Mouse (Mus musculus) layer of hippocampus, postnatal 25 days (tissue): ENCODE data around the gene Armt1. TPM values are rescaled to one million over a fixed set of nuclear protein-coding genes. Genes with fewer than 3 reads are reported as not detected.
"Not testable (repeated sequence)": the region's sequence is repeated elsewhere in the genome, so short reads cannot be mapped to it uniquely, and the experiment has no call there.

Source experiments
- DNase-seq, 2 experiments: peaks; one replicate each; pipeline ENCODE4 v3.0.0; 2022; ENCODE audit warnings: mixed read lengths in 2 of 2, low spot score in 1 of 2; ENCODE audit errors: extremely low spot score in 1 of 2
- total RNA-seq, 2 experiments: library from RNA; stranded (reverse); gene quantifications; 2 replicates each; pipeline ENCODE4 v1.2.3; 2021

The Armt1 gene
- total RNA-seq, 2 experiments from 2014 or later = 19.6 to 23.8 TPM

DNA sequence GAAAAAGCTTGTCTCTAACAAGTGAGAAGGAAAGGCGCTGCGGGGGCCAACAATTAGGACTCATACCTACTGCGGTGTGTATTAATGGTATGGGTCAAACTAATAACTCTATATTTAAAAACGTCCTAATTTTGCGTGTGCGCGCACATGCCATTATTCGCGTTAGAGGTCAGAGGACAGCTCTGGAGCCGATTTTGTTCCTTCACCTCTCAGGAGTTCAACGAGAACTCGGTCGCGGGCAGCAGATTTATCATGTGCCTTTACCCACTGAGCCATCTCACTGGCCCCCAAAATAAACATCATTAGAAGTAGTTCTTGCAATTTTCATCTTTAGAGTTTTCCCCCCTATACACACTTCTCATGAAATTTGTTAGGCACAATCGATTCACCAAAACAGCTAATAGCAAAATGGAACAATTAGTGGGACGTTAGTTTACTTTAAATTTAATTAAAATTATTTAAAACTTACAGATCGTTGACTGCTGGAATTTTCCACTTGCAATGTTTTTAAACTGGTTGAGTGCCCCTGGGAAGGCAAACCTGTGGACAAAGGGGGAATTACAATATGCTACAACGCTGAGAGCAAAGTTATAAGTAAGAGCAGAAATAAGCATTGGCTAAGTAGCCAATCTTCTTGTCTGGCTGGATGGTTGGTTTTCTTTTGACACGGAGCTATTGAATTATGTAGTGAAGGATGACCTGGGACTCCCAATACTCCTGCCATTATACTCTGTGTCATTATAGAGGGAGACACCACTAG, 909 bp downstream of the Armt1 start:
- DNase-seq = no peak

DNA sequence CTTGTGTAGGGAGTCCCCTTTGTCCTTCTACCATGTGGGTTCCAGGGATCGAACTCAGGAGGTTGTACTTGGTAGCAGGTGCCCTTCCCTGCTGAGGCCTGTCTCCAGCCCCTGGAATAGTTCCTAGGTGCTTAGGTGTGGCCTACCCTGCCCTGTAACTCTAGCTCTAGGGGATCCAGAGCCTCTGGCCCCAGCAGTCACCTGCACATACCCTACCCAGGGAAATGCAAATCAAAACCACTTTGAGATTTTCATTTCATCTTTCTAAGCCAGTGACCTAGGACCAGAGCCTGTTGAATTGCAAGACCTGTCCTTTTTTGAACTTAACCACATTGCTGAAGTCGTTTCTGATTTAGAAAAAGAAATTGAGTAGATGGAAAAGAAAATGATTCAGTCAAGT, 1.6 kb downstream of the Armt1 start:
- not testable (repeated sequence) for DNase-seq

DNA sequence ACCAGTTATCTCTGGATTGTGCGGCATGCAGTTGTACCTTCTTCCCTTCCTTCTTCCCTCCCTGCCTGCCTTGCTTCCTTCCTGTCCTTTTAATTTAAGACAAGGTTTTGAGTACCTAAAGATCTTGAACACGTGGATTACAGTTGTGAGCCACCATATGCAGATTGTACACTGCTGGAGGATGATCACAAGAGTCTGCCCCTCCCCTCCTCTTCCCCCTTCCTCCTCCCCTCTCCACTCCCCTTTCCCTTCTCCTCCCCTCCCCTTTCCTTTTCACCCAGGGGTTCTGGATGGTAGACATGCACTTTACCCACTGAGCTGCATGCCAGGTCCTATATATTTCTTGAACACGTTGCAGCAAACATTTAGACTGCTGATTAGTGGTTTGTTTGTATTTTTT, 3.1 kb downstream of the Armt1 start:
- DNase-seq = no peak

DNA sequence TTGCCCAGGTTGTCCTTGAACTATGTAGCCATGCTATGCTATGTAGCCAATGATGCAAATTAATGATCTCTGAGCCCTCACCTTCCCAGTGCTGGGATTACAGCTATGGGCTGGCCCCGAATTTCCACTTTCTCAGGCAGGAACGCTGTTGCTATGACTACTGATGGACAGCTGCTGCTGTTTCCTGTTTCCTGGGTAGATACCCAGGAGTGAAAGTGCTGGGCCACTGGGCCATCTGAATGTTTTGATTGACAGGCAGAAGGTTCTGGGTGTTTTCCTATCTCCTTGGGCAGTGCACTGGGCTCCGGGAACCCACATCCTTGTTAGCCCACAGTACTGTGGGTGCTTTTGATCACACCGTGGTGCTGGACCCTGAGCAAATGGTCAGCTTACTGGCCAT, 24.1 kb downstream of the Armt1 start:
- no peak for DNase-seq

DNA sequence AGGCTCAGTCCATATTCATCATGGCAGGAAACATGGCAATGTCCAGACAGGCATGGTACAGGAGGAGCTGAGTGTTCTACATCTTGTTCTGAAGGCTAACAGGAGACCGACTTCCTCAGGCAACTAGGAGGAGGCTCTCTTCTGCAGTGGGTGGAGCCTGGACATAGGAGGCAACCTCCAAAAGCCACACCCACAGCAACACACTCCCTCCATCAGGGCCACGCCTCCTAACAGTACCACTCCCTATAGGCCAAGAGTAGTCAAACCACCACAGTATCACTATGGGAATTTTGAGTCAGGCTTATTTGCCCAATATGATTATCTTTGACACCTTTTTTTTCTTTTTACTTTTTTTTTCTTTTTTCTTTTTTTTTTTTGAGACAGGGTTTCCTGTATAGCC, 27.9 kb downstream of the Armt1 start:
- DNase-seq = no peak

DNA sequence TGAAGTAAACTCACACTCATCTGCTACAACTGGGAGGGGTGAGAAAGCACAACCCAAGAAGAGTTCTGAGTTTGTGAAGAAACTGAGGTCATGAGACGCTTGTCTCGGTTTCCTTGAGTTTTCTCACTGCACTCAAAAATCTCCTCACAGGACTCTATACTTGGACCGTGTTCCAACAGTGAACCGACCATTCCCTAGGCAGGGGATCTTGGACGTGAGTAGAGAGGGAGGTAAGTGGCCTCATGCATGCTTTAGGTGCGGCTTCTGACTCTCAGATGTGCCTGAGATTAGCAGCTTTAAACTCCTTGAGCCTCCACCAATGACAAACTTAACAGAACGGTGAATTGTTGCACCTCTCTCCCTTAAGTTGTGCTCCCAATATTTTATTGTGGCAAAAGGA, 33.5 kb downstream of the Armt1 start:
- no peak for DNase-seq

DNA sequence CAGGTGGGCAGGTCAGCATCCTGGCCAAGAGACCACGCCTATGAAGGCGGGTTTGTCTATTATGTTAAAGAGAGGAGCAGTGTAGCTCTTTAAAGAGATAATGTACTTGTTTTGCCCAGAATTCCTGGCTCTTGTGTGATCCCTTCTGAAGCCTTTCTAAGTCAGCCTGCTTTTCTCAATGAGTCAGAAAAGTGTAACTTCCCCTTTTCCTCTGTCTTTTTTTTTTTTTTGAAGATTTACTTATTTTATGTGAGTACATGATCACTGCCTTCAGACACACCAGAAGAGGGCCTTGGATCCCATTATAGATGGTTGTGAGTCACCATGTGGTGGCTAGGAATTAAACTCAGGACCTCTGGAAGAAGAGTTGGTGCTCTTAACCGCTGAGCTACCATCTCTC, 37.1 kb downstream of the Armt1 start:
- no peak for DNase-seq

DNA sequence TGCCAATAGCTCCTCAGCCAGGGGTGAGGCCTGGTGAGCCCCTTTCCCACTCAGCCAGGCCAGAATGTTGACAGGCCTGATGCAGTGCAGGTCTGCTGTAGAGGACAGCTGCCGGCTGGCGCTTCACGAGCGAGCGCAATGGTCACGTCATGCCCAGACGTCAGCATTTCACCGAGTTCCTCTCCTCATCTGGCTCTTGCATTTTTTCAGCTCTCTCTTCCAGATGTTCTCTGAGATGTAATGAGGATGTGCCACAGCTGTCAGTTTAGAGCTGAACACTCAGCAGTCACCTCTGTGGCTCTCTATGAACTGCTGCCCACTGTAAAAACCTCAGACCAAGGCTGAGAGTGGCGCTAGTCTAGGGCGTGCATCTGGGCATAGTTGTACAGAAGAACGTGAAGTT, 41.3 kb downstream of the Armt1 start:
- DNase-seq = no peak

DNA sequence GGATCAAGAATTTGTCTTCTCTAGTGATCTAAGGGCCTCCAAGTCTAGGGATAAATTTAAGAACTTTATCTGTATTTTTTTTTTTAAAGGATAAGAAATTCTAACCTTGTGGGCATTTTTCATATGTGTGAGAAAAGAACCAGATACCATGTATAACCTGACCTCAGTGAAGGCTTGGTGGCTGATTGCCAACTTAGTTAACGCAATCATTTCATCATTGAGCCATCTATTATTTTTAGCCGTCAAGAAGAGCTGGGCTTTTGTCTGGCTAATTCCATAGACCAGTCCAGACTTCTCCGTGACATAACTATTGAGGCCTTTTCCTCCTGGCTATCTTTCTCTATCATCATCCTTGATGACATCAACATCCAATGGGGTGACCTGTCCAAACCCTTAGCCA, 43.2 kb downstream of the Armt1 start:
- no peak for DNase-seq

DNA sequence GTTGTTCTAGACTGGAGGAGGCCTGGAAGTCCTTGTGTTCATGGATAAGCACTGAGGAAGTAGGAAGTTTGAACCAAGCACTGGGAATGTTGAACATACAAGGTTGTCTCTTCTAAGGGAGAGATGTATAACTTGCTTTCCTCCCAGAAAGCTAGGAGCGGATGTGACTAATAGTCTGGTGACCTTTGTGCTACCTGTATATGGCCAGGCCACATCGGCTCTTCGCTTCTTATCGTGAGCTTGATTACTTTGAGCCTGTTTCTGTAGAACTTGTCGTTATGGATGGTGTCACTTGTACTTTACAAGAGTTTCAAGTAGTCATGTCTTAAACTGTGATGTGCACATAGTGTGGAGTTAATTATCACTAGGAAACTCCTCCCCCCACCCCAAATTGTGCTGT, 44.3 kb downstream of the Armt1 start:
- DNase-seq = no peak

DNA sequence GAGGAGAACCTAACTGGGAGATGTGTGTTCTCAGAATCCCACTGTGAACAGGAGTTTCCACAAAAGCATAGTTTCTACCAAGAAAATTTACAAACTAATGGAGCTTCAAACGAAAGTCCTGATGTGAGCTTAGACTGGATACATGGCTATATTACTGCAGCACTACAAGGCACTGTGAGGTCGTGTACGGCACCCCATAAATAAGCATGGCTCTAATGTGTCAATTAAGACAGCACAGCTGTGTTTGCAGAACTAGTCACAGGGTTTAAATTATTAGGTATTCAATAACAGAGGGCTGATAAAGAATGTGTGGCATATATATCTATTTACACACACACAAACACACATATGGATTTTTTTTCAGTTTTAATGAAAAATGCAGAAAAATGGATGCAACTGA, 48.7 kb downstream of the Armt1 start:
- DNase-seq = no peak

DNA sequence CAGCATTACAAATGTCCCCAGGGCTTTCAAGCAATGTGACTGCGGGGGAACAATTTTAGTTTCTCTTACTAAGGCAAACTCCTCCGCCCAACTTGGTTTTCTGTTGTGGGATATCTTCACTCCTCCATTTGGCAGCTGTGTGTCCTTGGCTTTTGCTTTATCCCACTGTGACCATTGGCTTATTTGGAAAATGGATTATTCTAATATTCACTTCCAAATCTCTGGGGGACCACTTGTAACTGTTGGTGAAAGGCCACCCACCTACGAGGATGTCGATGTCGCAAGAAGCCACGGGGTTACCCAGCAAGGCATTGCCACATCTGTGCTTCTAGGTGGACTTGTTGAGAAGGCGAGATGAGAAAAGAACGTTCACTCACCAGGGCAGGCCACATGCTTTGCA, 49.4 kb downstream of the Armt1 start:
- DNase-seq = no peak

DNA sequence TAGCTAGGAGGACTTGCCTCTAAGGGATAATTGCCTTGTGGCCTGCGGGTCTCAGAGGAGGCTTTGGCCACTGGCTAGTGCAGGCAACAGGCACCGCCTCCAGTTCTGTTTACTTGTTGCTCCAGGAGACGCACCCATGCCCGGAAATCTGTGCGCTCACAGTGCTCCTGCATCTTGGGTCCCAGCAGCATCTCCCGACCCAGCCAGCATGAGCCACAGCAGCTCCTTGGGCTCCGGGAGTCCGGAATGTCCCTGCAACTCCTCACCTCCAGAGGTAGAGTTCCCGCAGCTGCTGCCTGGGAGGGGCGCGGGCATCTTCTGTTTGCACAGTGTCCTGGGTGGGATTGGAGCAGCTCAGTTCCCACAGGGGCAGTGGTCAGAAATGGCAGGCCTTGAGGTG, 50.1 kb downstream of the Armt1 start, which contains the start of gene Ccdc170:
Gene Ccdc170 (plus strand): TSS at position 148 of the 400 bp plus-strand sequence.
- DNase-seq = no peak

DNA sequence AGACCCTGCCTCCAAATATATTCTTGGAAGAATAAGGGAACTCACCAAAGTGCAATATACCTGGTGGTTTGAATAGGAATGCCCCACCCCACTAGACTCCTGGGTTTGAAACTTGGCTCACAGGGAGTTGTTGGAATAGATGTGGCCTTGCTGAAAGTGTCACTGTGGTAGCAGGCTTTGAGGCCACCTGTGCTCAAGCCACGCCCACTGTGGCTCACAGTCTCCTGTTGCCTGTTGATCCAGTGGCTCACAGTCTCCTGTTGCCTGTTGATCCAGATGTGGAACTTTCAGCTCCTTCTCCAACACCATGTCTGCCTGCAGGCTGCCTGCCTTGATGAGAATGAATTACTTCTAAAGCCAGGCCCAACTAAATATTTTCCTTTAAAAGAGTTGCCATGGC, 51.6 kb downstream of the Armt1 start:
- no peak for DNase-seq

DNA sequence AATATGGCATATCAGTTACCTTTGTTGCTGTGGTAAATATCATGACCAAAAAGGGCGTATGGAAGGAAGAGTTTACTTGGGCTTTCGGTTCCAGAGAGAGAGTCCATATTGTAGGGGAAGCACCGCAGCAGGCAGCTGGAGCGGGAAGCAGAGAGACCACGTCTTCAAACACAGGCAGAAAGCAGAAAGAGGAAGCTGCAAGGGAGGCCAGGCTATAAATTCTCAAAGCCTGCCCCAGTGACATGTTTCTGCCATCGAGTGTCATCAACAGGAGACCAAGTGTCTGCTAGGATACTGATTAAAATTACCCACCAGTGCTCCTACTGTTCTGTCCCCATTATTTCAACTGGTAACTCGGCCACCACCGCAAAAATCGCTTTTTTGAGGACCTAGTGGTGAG, 52.7 kb downstream of the Armt1 start:
- DNase-seq = no peak

DNA sequence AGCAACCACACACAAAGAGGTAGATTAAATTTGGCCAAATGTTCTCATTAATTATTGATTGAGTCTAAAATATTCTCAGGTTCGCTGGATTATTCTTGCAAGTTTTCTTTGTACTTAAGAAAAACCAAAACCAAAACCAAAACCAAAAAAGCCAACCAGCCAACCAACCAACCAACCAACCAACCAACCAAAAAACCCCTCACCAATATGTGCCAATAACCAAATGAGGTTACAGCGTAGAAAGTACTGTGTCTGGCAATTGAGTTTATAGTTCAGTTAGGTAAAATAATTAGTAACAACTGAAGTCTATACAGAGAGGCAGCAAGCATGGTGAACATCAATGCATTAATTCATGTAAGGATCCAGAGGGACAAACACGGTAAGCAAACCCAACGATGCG, 57.6 kb downstream of the Armt1 start:
- no peak for DNase-seq

DNA sequence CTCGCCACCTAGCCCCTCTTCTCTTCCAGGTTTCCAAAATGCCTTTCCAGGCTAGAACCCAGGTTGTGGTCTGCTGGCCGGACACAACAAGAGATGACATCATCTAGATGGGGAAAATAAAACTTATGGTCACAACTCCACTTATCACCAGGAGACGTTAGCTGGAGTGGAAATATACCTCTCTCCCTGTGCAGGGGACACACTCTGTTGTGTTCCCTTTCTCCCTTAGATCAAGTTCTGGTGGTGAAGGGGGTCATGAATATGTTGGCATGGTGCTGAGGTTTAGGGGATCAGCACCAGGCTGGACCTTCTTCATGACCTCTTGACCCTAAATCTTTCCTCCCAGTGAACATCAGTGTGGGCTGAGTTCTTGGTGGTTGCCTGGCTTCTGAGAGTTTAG, 59.0 kb downstream of the Armt1 start:
- no peak for DNase-seq

DNA sequence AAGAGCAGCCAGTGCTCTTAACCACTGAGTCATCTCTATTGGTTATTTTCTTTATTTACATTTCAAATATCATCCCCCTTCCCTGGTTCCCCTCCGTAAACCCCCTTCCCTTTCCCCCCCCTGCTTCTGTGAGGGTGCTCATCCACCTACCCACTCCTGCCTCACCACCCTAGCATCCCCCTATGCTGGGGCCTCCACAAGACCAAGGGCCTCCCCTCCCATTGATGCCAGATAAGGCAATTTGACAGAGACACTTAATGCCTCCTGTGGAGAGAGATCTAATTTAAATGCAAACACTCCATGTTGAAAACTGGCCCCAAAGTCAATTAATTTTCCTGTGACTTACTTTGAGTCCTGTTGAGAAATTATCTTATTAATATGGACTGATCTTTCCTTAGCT, 59.8 kb downstream of the Armt1 start:
- DNase-seq = no peak

DNA sequence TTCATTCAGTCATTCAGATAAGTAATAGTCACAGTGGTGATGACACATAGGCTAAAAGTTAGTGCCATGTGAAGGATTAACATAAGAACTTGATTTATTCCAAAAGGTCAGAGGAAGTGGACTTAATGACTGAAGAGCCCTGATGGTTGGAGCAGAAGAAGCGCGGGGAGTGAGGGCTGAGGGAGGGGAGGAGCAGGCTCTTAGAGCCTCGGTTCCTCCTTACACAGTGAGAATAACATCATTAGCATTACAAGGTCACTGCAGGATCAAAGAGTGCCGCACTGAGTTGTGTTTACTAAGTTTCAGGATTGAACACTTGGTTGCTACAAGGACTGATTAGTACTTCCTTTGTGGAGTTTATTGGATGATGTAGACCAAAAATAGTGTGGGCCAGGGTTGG, 60.6 kb downstream of the Armt1 start:
- no peak for DNase-seq

DNA sequence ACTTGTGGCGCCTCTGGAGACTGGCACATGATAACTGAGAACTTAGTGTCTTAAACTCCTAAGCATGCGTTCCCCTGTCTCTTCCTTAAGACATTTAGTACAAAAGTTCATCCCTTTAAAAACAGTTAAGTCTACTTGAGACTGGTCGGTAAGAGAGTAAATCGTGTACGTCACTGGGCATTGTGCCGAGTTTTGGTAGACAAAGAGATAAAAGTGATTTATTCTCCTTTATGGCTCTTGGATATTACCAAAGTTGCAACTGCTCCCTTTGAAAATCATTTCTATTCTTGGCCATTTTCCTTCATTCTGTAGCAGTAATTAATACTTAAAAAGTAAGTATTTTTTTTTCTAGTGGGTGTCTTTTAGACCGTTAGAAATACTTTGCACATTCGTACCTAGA, 71.0 kb downstream of the Armt1 start:
- no peak for DNase-seq
